Mouse (Mus musculus) kidney, adult 11 months (tissue): ENCODE measurements around the gene Brd1.
A peak's percentile ranks its signal among the peaks of the same experiment; 100 is the strongest.

Experiments
- DNase-seq: peaks from one replicate; pipeline ENCODE4 v3.0.0; 2022

Gene Brd1

DNA sequence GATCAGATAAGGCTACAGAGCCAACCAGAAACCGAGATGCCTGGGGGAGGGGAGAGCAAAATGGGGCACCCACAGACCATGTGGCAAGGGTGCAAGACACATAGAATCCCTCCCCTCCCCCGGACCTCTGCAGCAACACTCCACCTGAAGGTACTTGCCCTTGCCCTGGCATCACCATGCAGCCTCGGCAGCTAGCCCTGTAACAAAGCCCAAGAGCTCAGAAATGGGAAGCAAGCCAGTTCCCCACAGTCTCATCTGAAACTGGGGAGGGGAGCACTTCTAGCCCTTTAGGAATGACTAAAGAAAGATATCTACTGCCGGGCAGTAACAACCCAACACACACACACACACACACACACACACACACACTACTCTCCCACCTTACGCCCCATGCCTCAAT is 53.1 kb downstream of the Brd1 start:
- no peak for DNase-seq

GRCm38 (mm10) chr15:88677568-88677967 is 56.5 kb downstream of the Brd1 start:
- no peak for DNase-seq

DNA sequence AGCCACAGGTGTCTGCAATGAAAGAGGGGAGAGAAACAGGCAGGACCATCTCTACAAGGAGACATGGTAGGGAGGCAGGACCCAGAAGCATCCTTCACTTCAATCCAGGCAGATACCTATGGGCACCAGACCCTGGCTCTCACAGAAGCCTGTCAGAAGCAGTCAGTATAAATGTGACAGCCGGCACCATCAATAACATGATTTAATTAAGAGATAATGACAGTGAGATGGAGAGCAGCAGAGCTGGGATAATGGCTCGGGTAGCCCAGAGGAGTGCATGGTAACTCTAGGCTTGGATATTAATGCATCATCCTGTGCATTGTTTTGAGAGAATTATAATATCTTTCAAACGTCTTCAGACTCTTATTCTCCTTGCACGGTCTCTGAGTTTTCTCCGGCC is 58.0 kb downstream of the Brd1 start:
- no peak for DNase-seq

DNA sequence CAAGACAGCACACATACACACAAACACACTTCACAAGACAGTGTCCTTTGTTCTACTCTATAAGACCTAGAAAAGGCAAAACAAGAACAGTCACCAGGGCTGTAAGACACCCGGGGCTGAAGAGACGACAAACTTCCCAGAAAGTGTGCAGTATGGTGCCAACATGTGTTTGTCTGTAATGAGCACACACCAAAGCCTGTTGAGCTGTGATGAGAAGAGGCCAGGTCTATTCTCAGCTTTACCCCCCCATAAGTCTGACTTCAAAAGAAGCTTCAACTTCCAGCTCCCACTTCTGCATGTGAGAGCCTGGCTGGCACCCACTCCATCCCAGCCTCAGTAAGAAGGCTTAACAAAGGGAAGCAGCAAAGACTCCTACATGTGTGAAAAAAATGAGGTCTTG is 65.3 kb downstream of the Brd1 start:
- no peak for DNase-seq

DNA sequence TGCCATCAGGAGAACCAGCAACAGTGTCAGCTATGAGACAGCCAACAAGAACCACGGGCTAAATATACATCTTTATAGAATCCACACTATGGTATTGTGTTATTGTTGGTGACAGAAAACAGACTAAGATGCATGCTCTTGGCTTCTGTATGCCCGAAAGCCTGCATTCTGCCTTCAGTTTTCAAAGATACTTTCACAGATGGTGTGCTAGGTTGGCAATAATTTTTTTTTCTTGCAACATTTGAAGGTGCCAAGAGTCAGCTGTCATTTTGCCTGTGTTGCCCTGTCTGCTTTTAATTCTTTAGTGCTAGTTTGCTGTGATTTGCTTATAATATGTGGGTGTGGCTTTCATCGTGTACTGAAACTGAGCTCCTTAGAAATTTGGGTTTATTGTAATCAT is 66.4 kb downstream of the Brd1 start:
- DNase-seq: no peak

DNA sequence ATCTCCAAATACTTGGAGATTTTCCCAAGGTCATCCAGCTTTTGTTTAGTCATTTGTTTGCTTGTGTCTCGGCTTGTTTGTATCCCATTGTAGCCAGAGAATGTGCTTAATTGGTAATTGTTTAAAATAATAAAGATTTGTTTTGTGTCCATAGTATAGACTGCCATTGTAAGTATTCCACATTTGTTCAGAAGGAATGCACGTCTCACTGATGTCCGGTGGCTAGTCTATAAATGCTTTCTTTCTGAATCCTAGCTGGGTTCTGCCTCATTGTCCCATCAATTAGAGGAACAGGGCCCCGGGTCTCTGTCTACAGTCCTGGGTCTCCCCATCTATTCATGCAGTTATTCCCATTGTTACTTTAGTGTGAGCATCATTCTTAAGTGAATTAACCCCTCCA is 68.2 kb downstream of the Brd1 start:
- DNase-seq: no peak

- DNase-seq: no peak
Observed at GRCm38 (mm10) chr15:88663041-88663440, 71.0 kb downstream of the Brd1 start.

- peak; percentile 19 for DNase-seq
Observed at GRCm38 (mm10) chr15:88662111-88662850, 71.8 kb downstream of the Brd1 start.

- no peak for DNase-seq
Observed at GRCm38 (mm10) chr15:88661654-88662053, 72.4 kb downstream of the Brd1 start.

DNA sequence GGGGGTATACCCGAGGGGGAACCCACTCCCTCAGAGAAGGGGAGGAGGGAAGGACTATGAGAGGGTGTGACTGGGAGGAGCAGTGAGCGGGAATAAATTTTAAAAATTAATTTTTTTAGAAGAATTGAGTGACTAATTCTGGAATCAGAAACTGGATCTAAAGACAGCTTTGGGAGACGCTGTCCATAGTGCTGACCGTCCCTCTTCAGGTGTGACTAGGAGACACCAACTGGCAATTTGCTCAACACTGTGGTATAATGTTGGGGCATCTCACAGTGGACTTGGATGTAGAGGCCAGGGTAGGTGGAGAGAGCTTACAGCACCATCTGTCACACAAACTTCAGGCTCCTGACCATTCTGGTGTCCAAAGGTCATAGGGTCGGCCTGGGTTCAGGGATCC is 82.0 kb downstream of the Brd1 start:
- no peak for DNase-seq

- DNase-seq: peak; percentile 40
Observed at GRCm38 (mm10) chr15:88651019-88651418, 83.0 kb downstream of the Brd1 start.
